Mouse (Mus musculus) fibroblast of lung, adult 2 months (primary cell): ENCODE measurements around the gene Itgb7.

Experiments
- DNase-seq: peaks from one replicate; pipeline ENCODE4 v3.0.0-alpha.2; 2011; ENCODE audit warnings: low read depth

Itgb7 gene

GRCm38 (mm10) chr15:102248812-102249191, 17.1 kb upstream of the Itgb7 start:
- no peak for DNase-seq

- no peak for DNase-seq
These were observed 16.5 kb upstream of the Itgb7 start for GRCm38 (mm10) chr15:102248131-102248811.

GRCm38 (mm10) chr15:102247252-102248130, 15.7 kb upstream of the Itgb7 start:
- no peak for DNase-seq

GRCm38 (mm10) chr15:102246866-102247251, 15.1 kb upstream of the Itgb7 start:
- DNase-seq = peak; percentile 87

- DNase-seq = no peak
These were observed 14.4 kb upstream of the Itgb7 start for GRCm38 (mm10) chr15:102245891-102246741.

- DNase-seq = no peak
These were observed 13.7 kb upstream of the Itgb7 start for GRCm38 (mm10) chr15:102245461-102245881.

- no peak for DNase-seq
These were observed 12.8 kb upstream of the Itgb7 start for GRCm38 (mm10) chr15:102244306-102245191.

GRCm38 (mm10) chr15:102243229-102244190, 11.8 kb upstream of the Itgb7 start:
- DNase-seq = no peak

- DNase-seq = no peak
These were observed 10.9 kb upstream of the Itgb7 start for GRCm38 (mm10) chr15:102242404-102243228.

GRCm38 (mm10) chr15:102240607-102241006, 8.9 kb upstream of the Itgb7 start:
- DNase-seq = no peak

- no peak for DNase-seq
These were observed 8.1 kb upstream of the Itgb7 start for GRCm38 (mm10) chr15:102239851-102240250.

- no peak for DNase-seq
These were observed 7.5 kb upstream of the Itgb7 start for GRCm38 (mm10) chr15:102239260-102239590.

- DNase-seq = no peak
These were observed 7.0 kb upstream of the Itgb7 start for GRCm38 (mm10) chr15:102238543-102239259.

- no peak for DNase-seq
These were observed 3.8 kb upstream of the Itgb7 start for GRCm38 (mm10) chr15:102235371-102236027.

GRCm38 (mm10) chr15:102233896-102234295, 2.2 kb upstream of the Itgb7 start:
- DNase-seq = no peak

- DNase-seq = no peak
These were observed 1.0 kb upstream of the Itgb7 start for GRCm38 (mm10) chr15:102232764-102233163.

- no peak for DNase-seq
These were observed 1.1 kb downstream of the Itgb7 start for GRCm38 (mm10) chr15:102230408-102231321.
